Mouse (Mus musculus) bone marrow, adult 2 months (tissue): Measurements from ENCODE around the gene 4933424G06Rik. TPM values are rescaled to one million over a fixed set of nuclear protein-coding genes. Genes with fewer than 3 reads are reported as not detected.

Source experiments
- H3K27ac ChIP-seq: fragments of 200-500 bp; 2 replicates; pipeline ENCODE4 v1.5.1; 2012; ENCODE audit warnings: low read depth, mild to moderate bottlenecking, control low read depth, inconsistent platforms, low read length; ENCODE audit not compliant: control insufficient read depth, poor library complexity, insufficient read depth
- H3K4me1 ChIP-seq: fragments of 200-500 bp; 2 replicates; pipeline ENCODE4 v1.6.1; 2011; ENCODE audit warnings: low read length; ENCODE audit not compliant: control insufficient read depth, insufficient read depth
- H3K4me3 ChIP-seq: fragments of 200-500 bp; replicated peaks from 2 replicates; pipeline ENCODE3; 2011; ENCODE audit warnings: mild to moderate bottlenecking, low read depth, low read length, control low read depth; ENCODE audit not compliant: control insufficient read depth
- CTCF ChIP-seq: fragments of 200-500 bp; IDR thresholded peaks from 2 replicates; pipeline ENCODE4 v1.5.1; 2011; ENCODE audit warnings: low read length, control low read depth; ENCODE audit not compliant: control insufficient read depth, insufficient read depth
- POLR2A ChIP-seq: fragments of 200-500 bp; IDR thresholded peaks from 2 replicates; pipeline ENCODE4 v1.6.1; 2011; ENCODE audit warnings: low read depth, mild to moderate bottlenecking, control low read depth, low read length, borderline replicate concordance; ENCODE audit not compliant: control insufficient read depth
- WGBS: fragments of 180-500 bp; shearing (Covaris S2); methylation state at CpG from one replicate; pipeline ENCODE4 v1.1.7; 2018; 5-methylcytosine and 5-hydroxymethylcytosine counted together
- polyA plus RNA-seq: library from polyadenylated mRNA; stranded (reverse); fragments of >200 nt; gene quantifications from 2 replicates; pipeline ENCODE4 v1.2.4, GENCODE M21; 2011; ENCODE audit warnings: low replicate concordance; ENCODE audit not compliant: missing spikeins, insufficient read depth, insufficient read length

4933424G06Rik gene
- polyA plus RNA-seq, 1 experiment = not detected

GRCm38 (mm10) chr1:36680893-36681292 lies 29.1 kb upstream of the 4933424G06Rik start:
- H3K4me1 ChIP-seq = no peaks in the 10 kb centered on the region
- H3K4me3 ChIP-seq = no peak overlapping the region
- TF ChIP-seq CTCF (no peak), POLR2A (no peak)
- no peak overlapping the region; the same call in 1 of the 2 replicates for H3K27ac ChIP-seq
- WGBS = 85% methylated on average over 7 of the region's 7 CpGs

DNA sequence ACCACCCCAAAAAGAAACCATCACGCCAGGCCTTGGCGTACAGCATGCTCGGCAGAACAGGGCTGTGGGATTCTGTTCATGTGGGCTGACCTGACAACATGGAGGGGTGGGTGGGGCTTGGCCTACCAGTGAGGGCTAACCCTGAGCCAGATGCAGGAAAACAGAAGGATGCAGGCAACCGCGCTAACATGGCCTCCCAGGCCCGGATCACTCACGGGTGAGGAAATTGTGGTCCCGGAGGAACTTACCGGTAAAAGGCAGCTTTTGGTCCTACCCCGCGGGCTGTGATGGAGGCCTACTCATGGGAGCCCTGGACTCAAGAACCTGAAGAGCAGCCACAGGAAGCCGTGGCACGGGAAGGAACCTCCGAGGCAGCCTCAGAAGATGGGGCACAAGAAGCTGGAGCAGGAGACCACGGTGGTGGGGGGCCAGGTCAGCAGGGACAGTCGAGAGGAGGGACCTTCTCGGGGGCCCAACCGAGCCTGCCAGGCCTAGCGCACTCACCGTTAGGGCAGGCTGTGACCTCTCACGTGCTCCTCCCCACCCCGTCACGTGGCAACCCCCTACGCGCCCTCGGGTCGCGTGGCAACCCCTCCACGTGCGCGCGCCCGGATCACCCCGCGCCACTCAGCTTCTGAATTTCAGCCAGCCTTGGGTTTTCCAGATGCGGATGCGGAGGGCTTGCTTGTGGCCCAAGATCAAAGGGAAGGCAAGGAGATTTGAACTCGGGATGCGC lies 27.2 kb upstream of the 4933424G06Rik start, which contains the start of gene Fam178b:
Gene Fam178b (minus strand): TSS at position 564 of the 736 bp plus-strand sequence.
- 92% methylated on average over 39 of the region's 39 CpGs for WGBS
- no peak within 1 kb of the TSS; the same call in 1 of the 2 replicates for H3K27ac ChIP-seq
- no peak within 1 kb of the TSS for H3K4me3 ChIP-seq
- TF ChIP-seq POLR2A = no peak
- TF ChIP-seq CTCF = no peak
- H3K4me1 ChIP-seq = no peaks in the 10 kb centered on the region

GRCm38 (mm10) chr1:36683810-36684467 lies 26.0 kb upstream of the 4933424G06Rik start:
- Histone ChIP-seq H3K4me3 (no peak overlapping the region), H3K27ac (no peak overlapping the region), H3K4me1 (no peaks in the 10 kb centered on the region)
- WGBS = 9% methylated on average over 13 of the region's 13 CpGs
- no peak for TF ChIP-seq POLR2A
- TF ChIP-seq CTCF = peak; percentile 75

- WGBS = 61% methylated on average over 11 of the region's 11 CpGs
- TF ChIP-seq POLR2A = no peak
- no peak for TF ChIP-seq CTCF
These were observed 19.2 kb upstream of the 4933424G06Rik start for GRCm38 (mm10) chr1:36690671-36691235.

GRCm38 (mm10) chr1:36691271-36692155 lies 18.4 kb upstream of the 4933424G06Rik start, which contains the start of gene Cox5b:
Gene Cox5b, plus strand, starts transcription at chr1:36691449.
- TF ChIP-seq CTCF = no peak
- TF ChIP-seq POLR2A = peak; percentile 37; the same call in 1 of the 2 replicates
- Histone ChIP-seq H3K27ac (peak within 1 kb of the TSS; percentile 41), H3K4me1 (no peaks in the 10 kb centered on the region), H3K4me3 (peak within 1 kb of the TSS; percentile 85)
- under 1% methylated on average over 68 of the region's 68 CpGs for WGBS

More at GRCm38 (mm10) chr1:36690671-36691235, 19.2 kb upstream of the 4933424G06Rik start:
- Histone ChIP-seq H3K4me3 (peak overlapping the region; percentile 85), H3K4me1 (no peaks in the 10 kb centered on the region), H3K27ac (peak overlapping the region; percentile 41; the same call in 1 of the 2 replicates)

GRCm38 (mm10) chr1:36694871-36695270 lies 15.1 kb upstream of the 4933424G06Rik start:
- no peak overlapping the region for H3K4me3 ChIP-seq
- H3K4me1 ChIP-seq = no peaks in the 10 kb centered on the region
- TF ChIP-seq POLR2A (no peak), CTCF (no peak)
- 89% methylated on average over 6 of the region's 6 CpGs for WGBS
- H3K27ac ChIP-seq = no peak overlapping the region

- TF ChIP-seq POLR2A = no peak
- TF ChIP-seq CTCF = no peak
- WGBS = 75% methylated on average over 6 of the region's 6 CpGs
- Histone ChIP-seq H3K4me3 (no peak overlapping the region), H3K4me1 (no peaks in the 10 kb centered on the region), H3K27ac (no peak overlapping the region)
These were observed 13.5 kb upstream of the 4933424G06Rik start for GRCm38 (mm10) chr1:36696411-36696810.
